Mouse (Mus musculus): Measurements from ENCODE around the gene B4galnt2. TPM values are rescaled to one million over a fixed set of nuclear protein-coding genes. Genes with fewer than 3 reads are reported as not detected.

B4galnt2 gene
- polyA plus RNA-seq, 1 experiment from 2014 or later: 0.08 TPM

DNA sequence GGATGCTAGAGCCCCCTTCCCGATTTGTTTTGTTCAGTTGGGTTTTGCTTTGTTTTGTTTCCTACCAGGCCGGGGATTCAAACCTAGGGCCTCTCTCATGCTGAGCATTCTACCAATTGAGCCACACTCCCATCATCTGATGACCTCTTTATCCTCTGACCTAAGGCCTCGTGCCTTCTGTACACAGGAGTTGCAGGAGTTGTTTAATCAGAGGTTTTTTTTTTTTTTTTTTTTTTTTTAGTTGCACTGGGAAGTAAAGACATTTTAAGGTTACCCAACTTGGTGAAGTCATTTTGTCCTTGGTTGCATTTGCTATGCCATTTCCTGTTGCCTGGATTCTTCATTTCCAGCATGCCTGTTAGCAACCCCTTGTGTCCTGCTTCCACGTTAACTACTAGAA is 45.2 kb downstream of the B4galnt2 start:
- Histone ChIP-seq H3K4me1 (ENCODE audit: control insufficient read depth, insufficient read depth, low read length) (no peaks in the 10 kb centered on the region), H3K27me3 (ENCODE audit: control insufficient read depth, insufficient read depth, low read length) (no peaks in the 10 kb centered on the region), H3K4me3 (ENCODE audit: low read depth, low read length) (no peak overlapping the region), H3K36me3 (ENCODE audit: control insufficient read depth, insufficient read depth, low read length) (no peaks in the 10 kb centered on the region), H3K9me3 (ENCODE audit: control insufficient read depth, low read length) (no peaks in the 10 kb centered on the region), H3K4me2 (no peak overlapping the region), H3K9ac (ENCODE audit: low read length) (no peak overlapping the region), H3K27ac (ENCODE audit: low read depth, low read length) (no peak overlapping the region)
- no peak for DNase-seq (ENCODE audit: low spot score, missing footprints)
- no peak for ATAC-seq (ENCODE audit: low FRiP score)
- 83% methylated on average over 4 of the region's 4 CpGs for WGBS

DNA sequence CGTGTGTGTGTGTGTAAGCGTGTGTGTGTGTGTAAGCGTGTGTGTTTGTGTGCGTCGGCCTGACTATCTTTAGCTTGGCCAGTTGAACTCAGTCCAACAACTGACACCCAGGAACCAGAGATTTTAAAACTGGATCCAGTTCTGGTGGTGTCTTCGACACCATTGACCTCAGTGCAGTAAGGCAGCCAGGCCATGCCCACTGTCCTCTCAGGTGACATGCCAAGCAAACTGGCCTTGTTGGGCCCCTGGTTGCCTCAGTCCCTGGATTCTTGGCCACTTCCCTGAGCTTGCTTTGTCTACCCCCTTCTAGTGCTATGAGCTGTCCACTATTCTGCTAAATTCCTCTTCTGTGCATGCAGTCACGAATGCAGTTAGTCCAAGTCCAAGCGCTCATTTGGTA is 53.3 kb downstream of the B4galnt2 start:
- Histone ChIP-seq H3K27me3 (ENCODE audit: control insufficient read depth, insufficient read depth, low read length) (no peaks in the 10 kb centered on the region), H3K4me2 (no peak overlapping the region), H3K4me1 (ENCODE audit: control insufficient read depth, insufficient read depth, low read length) (peaks cover 13% of the 10 kb centered on the region), H3K9me3 (ENCODE audit: control insufficient read depth, low read length) (no peaks in the 10 kb centered on the region), H3K36me3 (ENCODE audit: control insufficient read depth, insufficient read depth, low read length) (no peaks in the 10 kb centered on the region), H3K9ac (ENCODE audit: low read length) (no peak overlapping the region), H3K4me3 (ENCODE audit: low read depth, low read length) (no peak overlapping the region), H3K27ac (ENCODE audit: low read depth, low read length) (no peak overlapping the region)
- DNase-seq (ENCODE audit: low spot score, missing footprints) (no peak), ATAC-seq (ENCODE audit: low FRiP score) (no peak)
- 94% methylated on average over 8 of the region's 8 CpGs for WGBS

DNA sequence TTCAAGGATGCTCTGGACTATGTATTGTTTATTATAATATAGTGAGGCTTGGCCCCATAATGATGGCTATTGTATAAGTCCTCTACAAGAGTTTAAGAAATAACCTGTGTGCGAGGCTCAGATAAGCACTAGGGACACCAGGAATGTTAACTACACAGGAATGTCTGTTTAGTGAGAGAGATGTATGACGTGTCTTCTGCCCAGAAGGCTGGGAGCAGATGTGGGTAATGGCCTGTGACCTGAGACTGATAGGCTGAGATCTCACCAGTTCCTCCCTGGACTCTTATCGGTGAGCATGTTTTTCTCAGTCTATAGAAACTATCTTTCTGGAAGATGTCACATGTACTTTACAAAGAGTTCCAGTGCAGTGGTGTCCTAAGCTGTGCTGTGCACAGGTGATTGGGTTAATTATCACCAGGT is 54.6 kb downstream of the B4galnt2 start:
- Histone ChIP-seq H3K27ac (ENCODE audit: low read depth, low read length) (no peak overlapping the region), H3K4me2 (peak overlapping the region; percentile 80), H3K4me1 (ENCODE audit: control insufficient read depth, insufficient read depth, low read length) (peaks cover 13% of the 10 kb centered on the region), H3K27me3 (ENCODE audit: control insufficient read depth, insufficient read depth, low read length) (no peaks in the 10 kb centered on the region), H3K36me3 (ENCODE audit: control insufficient read depth, insufficient read depth, low read length) (no peaks in the 10 kb centered on the region), H3K4me3 (ENCODE audit: low read depth, low read length) (peak overlapping the region; percentile 60), H3K9ac (ENCODE audit: low read length) (peak overlapping the region; percentile 58; the same call in 1 of the 2 replicates), H3K9me3 (ENCODE audit: control insufficient read depth, low read length) (no peaks in the 10 kb centered on the region)
- DNase-seq (ENCODE audit: low spot score, missing footprints): no peak
- 52% methylated on average over 3 of the region's 3 CpGs for WGBS
- ATAC-seq (ENCODE audit: low FRiP score): no peak

DNA sequence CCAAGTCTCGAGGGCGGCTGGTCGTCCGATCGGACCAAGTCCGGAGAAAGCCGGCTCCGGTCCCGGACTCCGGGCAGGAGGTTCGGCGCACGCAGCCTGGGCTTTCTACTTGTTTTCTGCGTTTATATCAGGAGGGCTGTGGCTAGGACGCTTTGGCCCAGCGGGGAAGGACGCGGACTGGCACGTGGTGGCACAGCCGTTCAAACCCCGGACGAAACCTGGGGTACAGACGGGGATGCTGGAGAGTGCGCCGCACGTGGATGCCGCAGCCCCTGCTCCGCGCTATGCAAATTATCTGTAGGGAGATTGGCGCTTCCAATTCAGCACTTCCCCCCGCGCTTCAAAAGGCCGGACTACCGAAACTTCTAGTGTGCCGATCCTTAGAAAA is 55.2 kb downstream of the B4galnt2 start:
- H3K27me3 ChIP-seq (ENCODE audit: control insufficient read depth, insufficient read depth, low read length): no peaks in the 10 kb centered on the region

DNA sequence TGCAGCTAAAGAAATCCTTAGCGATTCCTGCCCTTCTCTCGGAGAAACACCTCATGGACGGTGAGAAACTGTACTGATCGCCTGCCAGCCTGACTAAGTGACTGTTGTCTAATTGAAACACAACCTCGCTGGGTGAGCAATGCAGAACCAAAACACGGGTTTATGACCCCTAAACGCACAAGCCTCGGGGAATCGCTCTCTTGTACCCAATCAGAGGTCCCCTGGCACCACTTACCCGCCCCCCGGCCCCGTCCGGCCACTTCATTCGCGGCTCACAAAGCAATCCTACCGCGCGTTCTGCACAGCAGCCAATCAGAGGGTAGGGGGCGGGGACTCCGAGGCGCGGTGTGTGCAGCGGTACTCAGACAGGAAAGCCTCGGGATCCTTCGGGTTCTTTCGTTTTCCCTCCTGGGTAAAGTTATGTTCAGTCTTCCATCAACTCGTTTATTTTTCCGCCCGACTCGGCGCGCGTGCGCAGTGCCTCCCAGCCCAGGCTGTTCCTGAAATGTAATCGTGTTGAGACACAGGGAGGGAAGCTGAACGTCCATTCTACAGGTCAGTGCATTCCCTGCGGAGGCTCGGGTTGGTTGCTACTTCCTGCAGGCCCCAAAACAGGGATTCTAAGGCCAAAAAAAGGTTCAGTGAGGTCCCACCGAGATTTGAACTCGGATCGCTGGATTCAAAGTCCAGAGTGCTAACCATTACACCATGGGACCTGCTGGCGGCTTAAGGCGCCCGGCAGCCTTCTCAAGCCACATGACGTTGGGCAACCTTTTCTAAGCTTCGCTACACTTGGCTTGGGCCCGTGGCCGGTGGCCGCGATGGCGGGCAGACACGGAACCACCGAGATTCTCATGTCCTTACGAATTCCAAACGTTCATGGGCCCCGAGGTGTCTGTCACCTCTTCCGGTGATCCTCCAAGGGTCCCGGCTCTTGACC is 55.9 kb downstream of the B4galnt2 start:
- peak; percentile 99 for ATAC-seq (ENCODE audit: low FRiP score)
- peak; percentile 100 for DNase-seq (ENCODE audit: low spot score, missing footprints)
- Histone ChIP-seq H3K4me1 (ENCODE audit: control insufficient read depth, insufficient read depth, low read length) (peaks cover 13% of the 10 kb centered on the region), H3K36me3 (ENCODE audit: control insufficient read depth, insufficient read depth, low read length) (no peaks in the 10 kb centered on the region), H3K9ac (ENCODE audit: low read length) (peak overlapping the region; percentile 66), H3K27me3 (ENCODE audit: control insufficient read depth, insufficient read depth, low read length) (no peaks in the 10 kb centered on the region), H3K4me3 (ENCODE audit: low read depth, low read length) (peak overlapping the region; percentile 60), H3K4me2 (peak overlapping the region; percentile 80), H3K27ac (ENCODE audit: low read depth, low read length) (peak overlapping the region; percentile 85), H3K9me3 (ENCODE audit: control insufficient read depth, low read length) (no peaks in the 10 kb centered on the region)
- under 1% methylated on average over 58 of the region's 58 CpGs for WGBS

More for the DNA sequence above, 55.2 kb downstream of the B4galnt2 start:
- peak overlapping the region; percentile 80 for H3K4me2 ChIP-seq
- DNase-seq (ENCODE audit: low spot score, missing footprints): no peak
- WGBS: 0% methylated on average over 35 of the region's 35 CpGs
- no peaks in the 10 kb centered on the region for H3K9me3 ChIP-seq (ENCODE audit: control insufficient read depth, low read length)
- peaks cover 13% of the 10 kb centered on the region for H3K4me1 ChIP-seq (ENCODE audit: control insufficient read depth, insufficient read depth, low read length)
- peak; percentile 71 for ATAC-seq (ENCODE audit: low FRiP score)
- no peak overlapping the region for H3K27ac ChIP-seq (ENCODE audit: low read depth, low read length)
- H3K4me3 ChIP-seq (ENCODE audit: low read depth, low read length): peak overlapping the region; percentile 60
- H3K36me3 ChIP-seq (ENCODE audit: control insufficient read depth, insufficient read depth, low read length): no peaks in the 10 kb centered on the region
- peak overlapping the region; percentile 58 for H3K9ac ChIP-seq (ENCODE audit: low read length)

DNA sequence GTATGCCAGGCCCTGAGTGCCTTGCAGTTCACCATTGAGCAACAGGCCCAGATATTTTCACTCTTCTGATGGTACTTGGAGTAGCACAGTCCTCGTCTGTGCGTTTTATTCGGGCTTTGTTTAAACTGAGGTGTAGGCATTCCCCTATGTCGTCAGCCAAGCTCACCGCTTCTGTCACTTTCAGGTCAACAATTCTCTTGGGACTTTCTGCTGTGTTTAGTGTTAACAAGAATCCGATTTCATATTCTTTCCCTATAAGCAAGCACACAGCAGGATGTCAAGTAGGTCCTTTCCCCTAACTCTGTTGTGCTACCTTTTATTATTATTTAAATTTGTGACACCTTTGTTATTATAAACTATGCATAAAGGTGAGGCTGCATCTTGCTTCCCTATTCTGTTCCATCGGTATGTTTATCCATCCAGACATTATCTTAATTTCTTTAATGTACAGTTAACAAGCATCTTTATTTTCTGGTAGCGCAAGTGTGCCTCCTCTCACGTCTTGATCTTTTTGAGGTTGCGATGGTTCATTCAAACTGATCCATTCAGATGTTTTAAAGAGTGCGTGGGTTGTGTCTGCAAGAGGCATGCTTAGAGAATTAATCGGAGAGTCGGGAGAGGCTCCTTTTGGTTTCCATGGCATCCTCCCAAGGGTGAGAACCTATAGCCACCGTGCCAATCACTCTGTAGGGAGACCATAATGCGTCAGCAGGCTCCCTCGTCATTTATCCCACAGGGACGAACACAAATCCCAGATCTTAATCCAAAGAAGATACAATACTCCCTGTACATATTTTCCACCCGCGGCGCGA is 56.8 kb downstream of the B4galnt2 start:
- H3K27ac ChIP-seq (ENCODE audit: low read depth, low read length): peak overlapping the region; percentile 37; the same call in 1 of the 2 replicates
- ATAC-seq (ENCODE audit: low FRiP score) (0 out of 2 replicates have a peak, but pooled peaks have one; percentile 27), DNase-seq (ENCODE audit: low spot score, missing footprints) (no peak)
- peaks cover 13% of the 10 kb centered on the region for H3K4me1 ChIP-seq (ENCODE audit: control insufficient read depth, insufficient read depth, low read length)
- WGBS: 19% methylated on average over 21 of the region's 21 CpGs
- peak overlapping the region; percentile 66 for H3K9ac ChIP-seq (ENCODE audit: low read length)
- H3K4me3 ChIP-seq (ENCODE audit: low read depth, low read length): peak overlapping the region; percentile 60
- no peaks in the 10 kb centered on the region for H3K27me3 ChIP-seq (ENCODE audit: control insufficient read depth, insufficient read depth, low read length)
- H3K9me3 ChIP-seq (ENCODE audit: control insufficient read depth, low read length): no peaks in the 10 kb centered on the region
- peak overlapping the region; percentile 80 for H3K4me2 ChIP-seq
- no peaks in the 10 kb centered on the region for H3K36me3 ChIP-seq (ENCODE audit: control insufficient read depth, insufficient read depth, low read length)

DNA sequence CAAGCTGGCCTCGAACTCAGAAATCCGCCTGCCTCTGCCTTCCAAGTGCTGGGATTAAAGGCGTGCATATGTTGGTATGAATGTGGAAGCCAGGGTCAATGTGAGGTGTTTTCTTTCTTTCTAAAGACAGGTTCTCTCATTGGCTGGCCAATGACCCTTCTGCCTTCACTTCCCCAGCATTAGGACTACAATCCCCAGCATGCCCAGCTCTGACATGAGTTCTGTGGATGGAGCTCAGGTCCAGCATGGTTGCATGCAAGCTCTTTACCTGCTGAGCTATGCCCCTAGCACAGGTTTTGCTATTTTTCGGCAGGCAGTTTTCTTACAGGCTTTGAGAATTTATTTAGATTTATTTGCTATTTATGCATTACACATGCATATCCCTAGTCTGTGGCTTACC is 57.4 kb downstream of the B4galnt2 start:
- no peaks in the 10 kb centered on the region for H3K27me3 ChIP-seq (ENCODE audit: control insufficient read depth, insufficient read depth, low read length)
- H3K4me1 ChIP-seq (ENCODE audit: control insufficient read depth, insufficient read depth, low read length): peaks cover 13% of the 10 kb centered on the region
- ATAC-seq (ENCODE audit: low FRiP score) (no peak), DNase-seq (ENCODE audit: low spot score, missing footprints) (no peak)
- WGBS: 80% methylated on average over 4 of the region's 4 CpGs
- H3K4me2 ChIP-seq: no peak overlapping the region
- no peak overlapping the region for H3K9ac ChIP-seq (ENCODE audit: low read length)
- no peaks in the 10 kb centered on the region for H3K9me3 ChIP-seq (ENCODE audit: control insufficient read depth, low read length)
- H3K27ac ChIP-seq (ENCODE audit: low read depth, low read length): no peak overlapping the region
- no peak overlapping the region for H3K4me3 ChIP-seq (ENCODE audit: low read depth, low read length)
- no peaks in the 10 kb centered on the region for H3K36me3 ChIP-seq (ENCODE audit: control insufficient read depth, insufficient read depth, low read length)

DNA sequence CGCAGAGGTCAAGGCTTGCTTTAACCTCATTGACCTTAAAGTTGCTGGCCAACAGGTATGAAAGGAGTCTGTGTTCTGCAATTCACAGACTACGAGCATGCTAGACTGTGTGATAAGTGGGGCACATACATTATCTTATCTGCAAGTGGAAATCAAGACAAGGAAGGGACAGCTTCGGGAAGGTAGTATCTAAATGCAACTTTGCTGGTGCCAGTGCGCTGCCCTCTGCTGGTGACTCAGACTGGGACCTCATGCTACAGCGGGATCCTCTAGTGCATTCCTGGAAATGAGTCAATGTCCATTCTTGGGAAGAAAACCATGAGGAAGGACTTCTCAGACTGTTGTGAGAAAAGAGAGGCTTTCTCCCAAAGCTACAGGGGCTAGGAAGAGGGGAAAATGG is 61.0 kb downstream of the B4galnt2 start:
- peaks cover 8% of the 10 kb centered on the region for H3K4me1 ChIP-seq (ENCODE audit: control insufficient read depth, insufficient read depth, low read length)
- no peaks in the 10 kb centered on the region for H3K9me3 ChIP-seq (ENCODE audit: control insufficient read depth, low read length)
- ATAC-seq (ENCODE audit: low FRiP score): no peak
- no peak overlapping the region for H3K4me2 ChIP-seq
- no peak overlapping the region for H3K9ac ChIP-seq (ENCODE audit: low read length)
- no peak overlapping the region for H3K4me3 ChIP-seq (ENCODE audit: low read depth, low read length)
- peak; percentile 74 for DNase-seq (ENCODE audit: low spot score, missing footprints)
- no peak overlapping the region for H3K27ac ChIP-seq (ENCODE audit: low read depth, low read length)
- no peaks in the 10 kb centered on the region for H3K27me3 ChIP-seq (ENCODE audit: control insufficient read depth, insufficient read depth, low read length)
- H3K36me3 ChIP-seq (ENCODE audit: control insufficient read depth, insufficient read depth, low read length): no peaks in the 10 kb centered on the region
- WGBS: 64% methylated on average over 5 of the region's 5 CpGs

DNA sequence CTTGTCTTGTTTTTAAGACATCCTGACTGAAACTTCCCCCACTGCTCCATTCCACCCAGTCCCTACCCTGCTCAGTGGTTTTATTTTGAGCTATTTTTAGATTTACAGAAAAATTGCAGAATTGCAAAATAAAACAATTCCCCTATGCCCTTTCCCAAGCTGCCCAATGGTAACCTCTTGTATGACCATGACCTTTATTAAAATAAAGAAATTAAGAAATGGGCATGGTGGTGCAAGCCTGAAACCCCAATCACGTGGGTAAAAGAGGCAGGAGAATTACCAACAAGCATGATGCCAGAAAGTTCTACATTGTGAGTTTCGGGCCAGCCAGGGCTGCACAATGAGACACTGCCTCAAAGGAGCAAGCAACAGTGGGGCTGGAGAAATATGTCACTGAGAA is 63.8 kb downstream of the B4galnt2 start:
- WGBS: 71% methylated on average over 2 of the region's 2 CpGs
- no peak for ATAC-seq (ENCODE audit: low FRiP score)

More for the DNA sequence above, 63.8 kb downstream of the B4galnt2 start:
- Histone ChIP-seq H3K4me2 (no peak overlapping the region), H3K9ac (ENCODE audit: low read length) (no peak overlapping the region), H3K27ac (ENCODE audit: low read depth, low read length) (no peak overlapping the region), H3K36me3 (ENCODE audit: control insufficient read depth, insufficient read depth, low read length) (no peaks in the 10 kb centered on the region), H3K9me3 (ENCODE audit: control insufficient read depth, low read length) (no peaks in the 10 kb centered on the region), H3K27me3 (ENCODE audit: control insufficient read depth, insufficient read depth, low read length) (no peaks in the 10 kb centered on the region), H3K4me1 (ENCODE audit: control insufficient read depth, insufficient read depth, low read length) (no peaks in the 10 kb centered on the region), H3K4me3 (ENCODE audit: low read depth, low read length) (no peak overlapping the region)
- DNase-seq (ENCODE audit: low spot score, missing footprints): no peak

Data from midbrain, embryonic 11.5 days (tissue).